Mouse (Mus musculus) megakaryocyte, embryonic 14.5 days (primary cell): ENCODE measurements around the gene Armc2.

Experiments used
- FLI1 ChIP-seq: IDR thresholded peaks from 2 replicates; pipeline ENCODE4 v1.6.1; 2012; ENCODE audit warnings: low read length, inconsistent platforms, mixed read lengths
- GATA1 ChIP-seq: IDR thresholded peaks from 3 replicates; pipeline ENCODE4 v1.6.1; 2012; ENCODE audit warnings: mixed read lengths, low read length, inconsistent platforms, borderline replicate concordance

DNA sequence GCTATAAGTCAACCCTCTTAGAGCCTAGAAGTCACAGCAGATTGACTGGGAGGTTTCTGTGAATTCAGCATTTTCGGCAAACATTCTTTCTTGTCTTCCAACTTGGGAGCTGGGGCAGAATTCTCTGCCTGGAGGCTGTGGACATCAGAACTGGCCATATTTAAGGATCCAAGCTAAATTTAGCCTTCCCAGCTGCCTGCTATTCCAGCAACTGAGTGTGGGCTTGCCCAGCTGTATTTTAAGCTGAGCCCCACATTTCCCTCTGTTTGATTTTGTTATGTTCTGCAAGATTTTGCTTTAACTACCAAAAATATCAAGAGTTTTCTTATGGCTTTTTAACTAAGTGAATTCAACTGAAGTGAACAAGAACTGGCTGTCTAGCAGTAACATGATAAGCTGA, 24.6 kb upstream of the Armc2 start:
- no peak for TF ChIP-seq GATA1
- TF ChIP-seq FLI1: no peak
